Mouse (Mus musculus) liver, embryonic 14.5 days (tissue): ENCODE measurements around the gene Rxfp2. TPM values are rescaled to one million over a fixed set of nuclear protein-coding genes. Genes with fewer than 3 reads are reported as not detected.

Experiments
- ATAC-seq: fragments of 200-750 bp; cut with Nextera tagmentation; 2 replicates; pipeline ENCODE4 v1.8.0; 2017; ENCODE audit warnings: moderate number of reproducible peaks, mild to moderate bottlenecking, moderate library complexity; ENCODE audit not compliant: insufficient read depth
- DNase-seq, 3 experiments: peaks; one replicate each; pipeline ENCODE4 v3.0.0-alpha.2; 2012 to 2013; ENCODE audit warnings: low read depth in 3 of 3, low spot score in 3 of 3
- H3K27ac ChIP-seq: fragments of 300-500 bp; sonication (generic); 2 replicates; pipeline ENCODE4 v1.5.1; 2014; ENCODE audit warnings: moderate library complexity, mild to moderate bottlenecking, control low read depth, inconsistent platforms
- H3K27me3 ChIP-seq: fragments of 300-500 bp; sonication (generic); 2 replicates; pipeline ENCODE4 v1.6.1; 2014; ENCODE audit warnings: mild to moderate bottlenecking, low read length, moderate library complexity; ENCODE audit not compliant: control insufficient read depth, insufficient read depth
- H3K36me3 ChIP-seq: fragments of 300-500 bp; sonication (generic); replicated peaks from 2 replicates; pipeline ENCODE4 v1.6.1; 2014; ENCODE audit warnings: low read depth; ENCODE audit not compliant: control insufficient read depth, insufficient read depth
- H3K4me1 ChIP-seq, 2 experiments: fragments of 200-500 bp in 1 of 2; fragments of 300-500 bp in 1 of 2; sonication (generic) in 1 of 2; replicated peaks; 2 replicates each; pipeline ENCODE4 v1.6.1; 2012 to 2014; ENCODE audit warnings: antibody characterized with exemption in 1 of 2, inconsistent platforms in 1 of 2, low read length in 1 of 2; ENCODE audit not compliant: control insufficient read depth in 2 of 2, insufficient read depth in 2 of 2
- H3K4me2 ChIP-seq: fragments of 300-500 bp; sonication (generic); 2 replicates; pipeline ENCODE4 v1.6.1; 2014; ENCODE audit warnings: low read depth, mild to moderate bottlenecking, control low read depth, moderate library complexity
- H3K4me3 ChIP-seq, 2 experiments: fragments of 200-500 bp in 1 of 2; fragments of 300-500 bp in 1 of 2; sonication (generic) in 1 of 2; 2 replicates each; pipeline ENCODE4 v1.5.1; 2012 to 2014; ENCODE audit warnings: low read depth in 2 of 2, low read length in 2 of 2, mild to moderate bottlenecking in 2 of 2, control low read depth in 1 of 2, inconsistent platforms in 1 of 2, moderate library complexity in 1 of 2; ENCODE audit not compliant: insufficient read depth in 1 of 2
- H3K9ac ChIP-seq: fragments of 300-500 bp; sonication (generic); replicated peaks from 2 replicates; pipeline ENCODE4 v1.6.1; 2014; ENCODE audit warnings: mild to moderate bottlenecking, control low read depth, moderate library complexity
- H3K9me3 ChIP-seq: fragments of 300-500 bp; sonication (generic); 2 replicates; pipeline ENCODE4 v1.6.1; 2016; ENCODE audit warnings: low read length, mixed read lengths; ENCODE audit not compliant: control insufficient read depth
- CTCF ChIP-seq: IDR thresholded peaks from 2 replicates; pipeline ENCODE4 v1.5.1; 2016; ENCODE audit warnings: antibody characterized with exemption, low read depth, control low read depth
- EP300 ChIP-seq: IDR thresholded peaks from 2 replicates; pipeline ENCODE4 v1.6.1; 2016; ENCODE audit warnings: antibody characterized with exemption, low read depth
- WGBS: fragments of 180-500 bp; shearing (Covaris S2); extraction: QIAGEN DNeasy Blood & Tissue Kit; methylation state at CpG from one replicate; pipeline ENCODE4 v1.1.7; 2014; ENCODE audit not compliant: insufficient replicate concordance; 5-methylcytosine and 5-hydroxymethylcytosine counted together
- polyA plus RNA-seq, 2 experiments: library from polyadenylated mRNA; depleted of rRNA in 1 of 2; stranded (reverse) in 1 of 2; unstranded in 1 of 2; fragments of >200 nt; fragmentation: Nextera tagmentation in 1 of 2; extraction: Ambion mirVana in 1 of 2; gene quantifications; 2 replicates each; pipeline versions ENCODE4 v1.2.1 to v1.2.3; 2012 to 2014

The Rxfp2 gene
- polyA plus RNA-seq, 2 experiments: not detected

- 57% methylated on average over 2 of the region's 2 CpGs for WGBS
- no peak overlapping the region for H3K4me2 ChIP-seq
- H3K36me3 ChIP-seq: no peaks in the 10 kb centered on the region
Measured at GRCm38 (mm10) chr5:150024188-150024587, 5.7 kb downstream of the Rxfp2 start.

GRCm38 (mm10) chr5:150024901-150025300 is 6.4 kb downstream of the Rxfp2 start:
- H3K27ac ChIP-seq: no peak overlapping the region
- H3K4me1 ChIP-seq: no peaks in the 10 kb centered on the region
- H3K4me2 ChIP-seq: no peak overlapping the region
- no peaks in the 10 kb centered on the region for H3K27me3 ChIP-seq
- 77% methylated on average over 14 of the region's 14 CpGs for WGBS
- ATAC-seq: no peak
- H3K36me3 ChIP-seq: no peaks in the 10 kb centered on the region
- no peaks in the 10 kb centered on the region for H3K9me3 ChIP-seq
- DNase-seq: no peak
- no peak overlapping the region for H3K9ac ChIP-seq
- H3K4me3 ChIP-seq: no peak overlapping the region
- TF ChIP-seq CTCF (no peak), EP300 (no peak)

More at GRCm38 (mm10) chr5:150024188-150024587, 5.7 kb downstream of the Rxfp2 start:
- ATAC-seq (no peak), DNase-seq (no peak)
- Histone ChIP-seq H3K27me3 (no peaks in the 10 kb centered on the region), H3K9me3 (no peaks in the 10 kb centered on the region), H3K4me1 (no peaks in the 10 kb centered on the region), H3K4me3 (no peak overlapping the region), H3K9ac (no peak overlapping the region), H3K27ac (no peak overlapping the region)
- TF ChIP-seq EP300 (no peak), CTCF (peak; percentile 46)

GRCm38 (mm10) chr5:150025326-150025725 is 6.9 kb downstream of the Rxfp2 start:
- no peaks in the 10 kb centered on the region for H3K9me3 ChIP-seq
- DNase-seq (no peak), ATAC-seq (no peak)
- H3K4me2 ChIP-seq: no peak overlapping the region
- no peaks in the 10 kb centered on the region for H3K36me3 ChIP-seq
- 73% methylated on average over 15 of the region's 15 CpGs for WGBS
- H3K9ac ChIP-seq: no peak overlapping the region
- H3K4me1 ChIP-seq: no peaks in the 10 kb centered on the region
- TF ChIP-seq CTCF: no peak
- no peak for TF ChIP-seq EP300
- no peak overlapping the region for H3K4me3 ChIP-seq
- no peak overlapping the region for H3K27ac ChIP-seq
- H3K27me3 ChIP-seq: no peaks in the 10 kb centered on the region

- 63% methylated on average over 12 of the region's 12 CpGs for WGBS
- no peaks in the 10 kb centered on the region for H3K27me3 ChIP-seq
- no peaks in the 10 kb centered on the region for H3K4me1 ChIP-seq
Measured at GRCm38 (mm10) chr5:150026509-150027087, 8.1 kb downstream of the Rxfp2 start.

GRCm38 (mm10) chr5:150031201-150031600 is 12.7 kb downstream of the Rxfp2 start:
- Histone ChIP-seq H3K4me3 (no peak overlapping the region), H3K9me3 (no peaks in the 10 kb centered on the region), H3K4me1 (no peaks in the 10 kb centered on the region), H3K9ac (no peak overlapping the region), H3K4me2 (no peak overlapping the region), H3K36me3 (no peaks in the 10 kb centered on the region), H3K27ac (no peak overlapping the region), H3K27me3 (no peaks in the 10 kb centered on the region)
- ATAC-seq (no peak), DNase-seq (no peak)
- 35% methylated on average over 6 of the region's 6 CpGs for WGBS
- TF ChIP-seq EP300: no peak
- TF ChIP-seq CTCF: no peak

More at GRCm38 (mm10) chr5:150026509-150027087, 8.1 kb downstream of the Rxfp2 start:
- no peak overlapping the region for H3K4me2 ChIP-seq
- H3K9ac ChIP-seq: no peak overlapping the region
- no peak overlapping the region for H3K27ac ChIP-seq
- H3K4me3 ChIP-seq: no peak overlapping the region
- no peaks in the 10 kb centered on the region for H3K36me3 ChIP-seq
- no peak for DNase-seq
- no peak for TF ChIP-seq CTCF
- TF ChIP-seq EP300: no peak
- ATAC-seq: no peak
- H3K9me3 ChIP-seq: no peaks in the 10 kb centered on the region
